Mouse (Mus musculus): ENCODE data around the gene Ust. TPM values are rescaled to one million over a fixed set of nuclear protein-coding genes. Genes with fewer than 3 reads are reported as not detected.

The Ust gene
- polyA plus RNA-seq, 1 experiment from 2014 or later = 4.6 TPM

- no peaks in the 10 kb centered on the region for H3K36me3 ChIP-seq
- no peaks in the 10 kb centered on the region for H3K9me3 ChIP-seq
- H3K27me3 ChIP-seq (replicated peaks) = no peaks in the 10 kb centered on the region
- no peak overlapping the region for H3K27ac ChIP-seq
- no peak overlapping the region for H3K4me3 ChIP-seq (replicated peaks)
- no peak overlapping the region for H3K9ac ChIP-seq
- 76% methylated on average over 5 of the region's 5 CpGs for WGBS
- no peak overlapping the region for H3K4me2 ChIP-seq
- ATAC-seq (ENCODE audit: insufficient read depth, low FRiP score, low read depth) = no peak
- no peaks in the 10 kb centered on the region for H3K4me1 ChIP-seq
These were observed 49.8 kb downstream of the Ust start for GRCm38 (mm10) chr10:8468651-8469386.

DNA sequence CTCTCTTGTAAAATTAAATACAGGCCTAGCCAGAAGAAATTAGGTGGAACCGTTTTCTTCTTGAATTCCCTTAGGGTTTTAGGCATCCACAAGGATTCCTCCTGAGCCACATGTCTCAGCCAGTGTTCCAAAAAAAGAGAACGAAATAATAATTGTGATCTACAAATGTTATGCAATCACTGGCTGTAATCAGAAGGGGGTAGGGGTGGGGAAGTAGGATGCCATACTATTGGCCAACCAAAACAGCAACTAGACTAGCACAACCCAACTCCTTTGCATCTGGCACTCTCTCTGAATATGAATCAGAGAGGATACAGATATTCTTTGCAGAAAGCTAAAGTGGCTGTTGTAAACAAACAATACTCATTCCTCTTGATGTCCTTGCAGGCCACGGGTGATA is 52.7 kb downstream of the Ust start:
- Histone ChIP-seq H3K27me3 (replicated peaks) (no peaks in the 10 kb centered on the region), H3K36me3 (no peaks in the 10 kb centered on the region), H3K4me3 (replicated peaks) (no peak overlapping the region), H3K9ac (no peak overlapping the region), H3K27ac (no peak overlapping the region), H3K4me2 (no peak overlapping the region), H3K9me3 (no peaks in the 10 kb centered on the region), H3K4me1 (peaks cover 7% of the 10 kb centered on the region; the same call in 1 of the 2 replicates)
- no peak for ATAC-seq (ENCODE audit: insufficient read depth, low FRiP score, low read depth)
- 71% methylated on average over 3 of the region's 3 CpGs for WGBS

- WGBS = 68% methylated on average over 1 of the region's 1 CpGs
- H3K36me3 ChIP-seq = no peaks in the 10 kb centered on the region
- peaks cover 7% of the 10 kb centered on the region; the same call in 1 of the 2 replicates for H3K4me1 ChIP-seq
These were observed 53.4 kb downstream of the Ust start for GRCm38 (mm10) chr10:8465216-8465615.

GRCm38 (mm10) chr10:8461372-8461771 is 57.3 kb downstream of the Ust start:
- 64% methylated on average over 5 of the region's 5 CpGs for WGBS
- Histone ChIP-seq H3K9me3 (no peaks in the 10 kb centered on the region), H3K4me3 (replicated peaks) (no peak overlapping the region), H3K9ac (no peak overlapping the region), H3K4me1 (peaks cover 7% of the 10 kb centered on the region; the same call in 1 of the 2 replicates), H3K27me3 (replicated peaks) (no peaks in the 10 kb centered on the region), H3K36me3 (no peaks in the 10 kb centered on the region), H3K4me2 (no peak overlapping the region), H3K27ac (no peak overlapping the region)
- no peak for ATAC-seq (ENCODE audit: insufficient read depth, low FRiP score, low read depth)

More at GRCm38 (mm10) chr10:8465216-8465615, 53.4 kb downstream of the Ust start:
- no peak overlapping the region for H3K9ac ChIP-seq
- H3K27me3 ChIP-seq (replicated peaks) = no peaks in the 10 kb centered on the region
- H3K4me3 ChIP-seq (replicated peaks) = no peak overlapping the region
- H3K4me2 ChIP-seq = no peak overlapping the region
- no peak overlapping the region for H3K27ac ChIP-seq
- no peaks in the 10 kb centered on the region for H3K9me3 ChIP-seq
- no peak for ATAC-seq (ENCODE audit: insufficient read depth, low FRiP score, low read depth)

- no peak overlapping the region for H3K27ac ChIP-seq
- no peaks in the 10 kb centered on the region for H3K9me3 ChIP-seq
- no peaks in the 10 kb centered on the region for H3K4me1 ChIP-seq
- no peaks in the 10 kb centered on the region for H3K36me3 ChIP-seq
- no peak overlapping the region for H3K4me2 ChIP-seq
- no peak for ATAC-seq (ENCODE audit: insufficient read depth, low FRiP score, low read depth)
- WGBS = 52% methylated on average over 1 of the region's 1 CpGs
- H3K4me3 ChIP-seq (replicated peaks) = no peak overlapping the region
- no peak overlapping the region for H3K9ac ChIP-seq
- no peaks in the 10 kb centered on the region for H3K27me3 ChIP-seq (replicated peaks)
These were observed 63.9 kb downstream of the Ust start for GRCm38 (mm10) chr10:8454711-8455110.

- H3K36me3 ChIP-seq = no peaks in the 10 kb centered on the region
- no peak overlapping the region for H3K4me3 ChIP-seq (replicated peaks)
- no peaks in the 10 kb centered on the region for H3K4me1 ChIP-seq
- WGBS = 40% methylated on average over 5 of the region's 5 CpGs
- ATAC-seq (ENCODE audit: insufficient read depth, low FRiP score, low read depth) = no peak
- no peak overlapping the region for H3K4me2 ChIP-seq
- H3K27me3 ChIP-seq (replicated peaks) = no peaks in the 10 kb centered on the region
- H3K9ac ChIP-seq = no peak overlapping the region
- no peaks in the 10 kb centered on the region for H3K9me3 ChIP-seq
- no peak overlapping the region for H3K27ac ChIP-seq
These were observed 70.9 kb downstream of the Ust start for GRCm38 (mm10) chr10:8447681-8448080.

- WGBS = 45% methylated on average over 4 of the region's 4 CpGs
- Histone ChIP-seq H3K9me3 (no peaks in the 10 kb centered on the region), H3K4me2 (no peak overlapping the region), H3K27me3 (replicated peaks) (no peaks in the 10 kb centered on the region), H3K4me3 (replicated peaks) (no peak overlapping the region), H3K36me3 (no peaks in the 10 kb centered on the region), H3K27ac (no peak overlapping the region), H3K4me1 (no peaks in the 10 kb centered on the region), H3K9ac (no peak overlapping the region)
- no peak for ATAC-seq (ENCODE audit: insufficient read depth, low FRiP score, low read depth)
These were observed 71.7 kb downstream of the Ust start for GRCm38 (mm10) chr10:8446972-8447371.

GRCm38 (mm10) chr10:8444052-8444451 is 74.6 kb downstream of the Ust start:
- H3K4me1 ChIP-seq = no peaks in the 10 kb centered on the region
- H3K36me3 ChIP-seq = no peaks in the 10 kb centered on the region
- H3K4me3 ChIP-seq (replicated peaks) = no peak overlapping the region
- H3K27me3 ChIP-seq (replicated peaks) = no peaks in the 10 kb centered on the region
- 69% methylated on average over 5 of the region's 5 CpGs for WGBS
- no peak for ATAC-seq (ENCODE audit: insufficient read depth, low FRiP score, low read depth)
- H3K27ac ChIP-seq = no peak overlapping the region
- H3K9me3 ChIP-seq = no peaks in the 10 kb centered on the region
- H3K9ac ChIP-seq = no peak overlapping the region
- no peak overlapping the region for H3K4me2 ChIP-seq

DNA sequence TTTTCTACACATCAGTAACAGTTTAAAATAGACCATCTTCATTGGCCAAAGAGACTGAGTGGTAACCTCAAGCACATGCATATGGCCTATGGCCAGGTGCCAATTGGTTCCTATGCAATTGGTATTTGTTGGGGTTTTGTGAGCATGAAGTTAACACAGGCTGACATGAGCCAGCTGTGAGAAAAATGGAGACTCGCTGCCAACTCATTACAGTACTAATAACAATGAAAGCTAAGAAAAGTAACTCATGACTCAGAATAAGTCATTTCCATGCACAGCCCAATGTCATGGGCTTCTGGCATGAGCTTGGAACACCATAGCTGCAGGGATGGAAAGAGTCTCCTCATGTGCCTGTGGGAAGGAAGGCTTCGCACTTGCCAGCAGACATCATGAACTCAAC is 86.8 kb downstream of the Ust start:
- Histone ChIP-seq H3K9ac (no peak overlapping the region), H3K27me3 (replicated peaks) (no peaks in the 10 kb centered on the region), H3K36me3 (no peaks in the 10 kb centered on the region), H3K4me1 (peaks cover 4% of the 10 kb centered on the region), H3K27ac (no peak overlapping the region), H3K4me3 (replicated peaks) (no peak overlapping the region), H3K9me3 (no peaks in the 10 kb centered on the region), H3K4me2 (no peak overlapping the region)
- WGBS = 46% methylated on average over 2 of the region's 2 CpGs
- peak; percentile 63; the same call in 1 of the 2 replicates for ATAC-seq (ENCODE audit: insufficient read depth, low FRiP score, low read depth)

DNA sequence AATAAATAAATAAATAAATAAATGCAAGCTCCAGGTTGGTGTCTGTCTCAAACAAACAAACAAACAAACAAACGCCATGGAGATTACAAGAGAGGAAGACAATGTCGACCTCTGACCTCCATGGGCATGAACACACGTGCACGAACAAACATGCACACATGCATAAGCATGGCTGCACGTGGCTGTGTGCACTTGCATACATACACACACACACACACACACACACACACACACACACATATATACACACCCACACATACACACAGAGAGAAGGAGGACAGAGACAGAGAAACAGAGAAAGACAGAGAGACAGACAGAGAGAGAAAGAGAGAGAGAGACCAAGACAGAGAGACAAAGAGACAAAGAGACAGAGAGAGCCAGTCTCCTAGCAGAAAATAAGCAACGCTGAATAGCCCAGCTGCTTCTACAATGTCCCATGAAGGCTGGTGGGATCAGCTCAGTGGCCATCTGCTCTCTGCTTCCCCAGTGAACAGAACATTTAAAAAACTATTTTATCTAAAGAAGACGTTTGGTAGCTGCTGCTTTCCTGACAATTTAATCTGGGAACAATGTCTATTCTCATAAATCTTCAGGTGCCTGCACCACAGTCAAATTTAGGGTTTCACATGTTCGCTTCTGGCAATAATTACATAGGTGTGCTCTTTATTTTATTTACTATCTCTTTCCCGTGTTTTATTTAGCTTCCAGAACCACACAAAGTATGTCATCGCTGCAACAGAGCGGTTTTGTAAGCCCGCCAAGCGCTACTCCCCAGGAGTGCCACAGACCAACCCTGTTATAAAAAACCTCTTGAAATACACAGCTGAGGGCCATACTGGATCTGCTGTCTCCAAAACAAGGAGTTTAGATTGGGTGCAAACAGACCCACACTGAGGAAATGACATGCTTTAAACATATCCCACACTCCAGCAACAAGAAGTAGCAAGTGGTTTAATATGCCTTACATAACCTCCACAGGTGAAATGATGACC is 89.5 kb downstream of the Ust start:
- H3K4me2 ChIP-seq = no peak overlapping the region
- H3K9ac ChIP-seq = no peak overlapping the region
- no peaks in the 10 kb centered on the region for H3K27me3 ChIP-seq (replicated peaks)
- H3K9me3 ChIP-seq = no peaks in the 10 kb centered on the region
- WGBS = 66% methylated on average over 13 of the region's 13 CpGs
- H3K36me3 ChIP-seq = no peaks in the 10 kb centered on the region
- H3K4me1 ChIP-seq = peaks cover 4% of the 10 kb centered on the region
- H3K27ac ChIP-seq = no peak overlapping the region
- no peak for ATAC-seq (ENCODE audit: insufficient read depth, low FRiP score, low read depth)
- H3K4me3 ChIP-seq (replicated peaks) = no peak overlapping the region

GRCm38 (mm10) chr10:8427671-8428364 is 90.8 kb downstream of the Ust start:
- 71% methylated on average over 12 of the region's 12 CpGs for WGBS

More at GRCm38 (mm10) chr10:8427671-8428364, 90.8 kb downstream of the Ust start:
- Histone ChIP-seq H3K4me3 (replicated peaks) (no peak overlapping the region), H3K27ac (no peak overlapping the region), H3K4me2 (no peak overlapping the region), H3K9me3 (no peaks in the 10 kb centered on the region), H3K27me3 (replicated peaks) (no peaks in the 10 kb centered on the region), H3K36me3 (no peaks in the 10 kb centered on the region), H3K4me1 (peaks cover 4% of the 10 kb centered on the region), H3K9ac (no peak overlapping the region)
- ATAC-seq (ENCODE audit: insufficient read depth, low FRiP score, low read depth) = no peak

Data from stomach, embryonic 15.5 days (tissue).